Mouse (Mus musculus): ENCODE data around the gene Vars. TPM values are rescaled to one million over a fixed set of nuclear protein-coding genes. Genes with fewer than 3 reads are reported as not detected.

Vars gene
- total RNA-seq, 2 experiments from 2014 or later = 52.9 to 55.9 TPM

DNA sequence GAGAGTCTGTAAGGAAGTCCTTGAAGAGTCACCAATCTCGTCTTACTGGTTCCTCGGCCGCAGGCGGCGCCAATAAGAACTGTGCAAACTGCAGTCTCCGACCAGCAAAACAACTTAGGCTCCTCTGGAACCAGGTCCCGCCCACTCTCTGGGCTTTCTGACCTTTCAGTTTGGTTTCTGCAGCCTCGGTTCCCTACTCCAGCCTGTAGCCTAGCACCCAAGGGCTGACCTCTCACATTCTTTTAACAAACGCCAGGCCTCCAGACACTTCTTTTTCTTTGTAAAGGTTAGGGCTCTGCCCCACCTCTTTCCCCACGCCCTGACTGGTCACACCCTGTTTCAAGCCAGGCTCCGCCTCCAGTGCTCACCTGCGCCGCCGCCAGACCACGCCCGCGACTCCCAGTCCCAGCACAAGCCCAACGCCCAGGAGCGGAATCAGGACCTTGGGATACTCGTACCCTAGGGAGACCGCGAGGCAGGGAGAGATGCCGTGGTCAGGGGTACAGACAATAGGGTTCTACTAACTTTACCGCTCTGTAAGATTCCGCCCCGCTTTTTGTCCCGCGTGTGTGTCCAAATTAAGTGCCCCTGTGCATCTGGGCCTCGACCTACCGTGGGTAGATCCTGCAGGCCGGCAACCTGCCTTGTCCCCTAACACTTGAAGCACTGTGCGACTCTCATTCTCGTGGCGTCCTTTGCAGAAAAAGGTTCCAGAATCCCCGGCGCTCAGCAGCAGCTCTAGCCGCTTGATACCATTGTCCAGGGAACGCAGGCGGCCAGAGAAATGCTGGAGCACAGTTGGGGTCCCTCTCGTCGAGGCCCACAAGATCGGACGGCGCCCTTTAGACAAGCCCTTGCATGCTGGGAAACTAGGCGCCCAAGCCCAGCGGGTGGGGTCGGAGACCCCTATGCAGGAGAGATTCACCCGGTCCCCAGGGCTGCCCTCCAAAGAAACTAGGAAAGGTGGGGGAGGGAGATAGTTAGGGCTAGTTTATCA lies 64.5 kb downstream of the Vars start, which contains the start of gene Ly6g6c:
TSS of gene Ly6g6c (plus strand) at position 438 of the 997 bp plus-strand sequence.
- DNase-seq (ENCODE audit: low spot score in 2 of 2) = no peak

Other genes starting within 250 kb of the Vars start
- not detected for gene Cyp21a1, start 196.4 kb upstream of the Vars start, total RNA-seq (2021)
- gene Stk19, start 164.0 kb upstream of the Vars start, total RNA-seq (2021) = 10 to 100 TPM; 59.6 to 62.9 TPM
- 10 to 100 TPM; 35.9 to 39.3 TPM for gene Dxo, start 164.0 kb upstream of the Vars start, total RNA-seq (2021)
- 10 to 100 TPM; 70.8 to 76.4 TPM for gene Skiv2l, start 150.8 kb upstream of the Vars start, total RNA-seq (2021)
- gene Nelfe, start 150.6 kb upstream of the Vars start, total RNA-seq (2021) = 10 to 100 TPM; 29.6 to 30.9 TPM
- under 1 TPM in 1 of 2 experiments, not detected in 1; 0.23 TPM for gene Cfb, start 138.5 kb upstream of the Vars start, total RNA-seq (2021)
- gene Zbtb12, start 121.5 kb upstream of the Vars start, total RNA-seq (2021) = 1 to 10 TPM; 6.4 to 8.1 TPM
- gene Gm20547, start 118.9 kb upstream of the Vars start, total RNA-seq (2021) = not detected
- 1 to 10 TPM; 2.0 to 3.7 TPM for gene C2, start 102.7 kb upstream of the Vars start, total RNA-seq (2021)
- 100 to 1,000 TPM; 168 to 173 TPM for gene Ehmt2, start 102.5 kb upstream of the Vars start, total RNA-seq (2021)
- under 1 TPM; 0.18 to 0.38 TPM for gene Slc44a4, start 86.5 kb upstream of the Vars start, total RNA-seq (2021)
- gene Neu1, start 69.7 kb upstream of the Vars start, total RNA-seq (2021) = 10 to 100 TPM; 31.9 to 32.9 TPM
- gene Hspa1b, start 41.7 kb upstream of the Vars start, total RNA-seq (2021) = 10 to 100 TPM; 12.5 TPM
- gene Gm20481, start 31.1 kb upstream of the Vars start, total RNA-seq (2021) = not detected
- 10 to 100 TPM; 12.4 to 13.1 TPM for gene Hspa1a, start 28.8 kb upstream of the Vars start, total RNA-seq (2021)
- gene Hspa1l, start 28.3 kb upstream of the Vars start, total RNA-seq (2021) = under 1 TPM; 0.38 to 0.44 TPM
- gene Lsm2, start 19.1 kb upstream of the Vars start, total RNA-seq (2021) = 10 to 100 TPM; 19.4 to 25.0 TPM
- under 1 TPM; 0.14 to 0.21 TPM for gene Vwa7, start 15.6 kb downstream of the Vars start, total RNA-seq (2021)
- 1 to 10 TPM; 1.8 to 2.6 TPM for gene Sapcd1, start 27.0 kb downstream of the Vars start, total RNA-seq (2021)
- 1 to 10 TPM in 1 of 2 experiments, under 1 TPM in 1; 0.79 to 1.9 TPM for gene Msh5, start 45.8 kb downstream of the Vars start, total RNA-seq (2021)
- 10 to 100 TPM; 11.7 to 14.8 TPM for gene Clic1, start 49.0 kb downstream of the Vars start, total RNA-seq (2021)
- gene Ddah2, start 58.0 kb downstream of the Vars start, total RNA-seq (2021) = 10 to 100 TPM; 26.4 to 33.1 TPM
- gene Ly6g6c, start 64.4 kb downstream of the Vars start, total RNA-seq (2021) = not detected
- not detected for gene Mpig6b, start 65.2 kb downstream of the Vars start, total RNA-seq (2021)
- gene Ly6g6e, start 75.9 kb downstream of the Vars start, total RNA-seq (2021) = 1 to 10 TPM; 1.6 to 1.8 TPM
- 1 to 10 TPM; 1.2 to 2.6 TPM for gene Ly6g6d, start 77.1 kb downstream of the Vars start, total RNA-seq (2021)
- gene Ly6g6f, start 84.6 kb downstream of the Vars start, total RNA-seq (2021) = not detected
- 10 to 100 TPM; 88.8 to 93.0 TPM for gene Abhd16a, start 88.3 kb downstream of the Vars start, total RNA-seq (2021)
- gene Ly6g5c, start 107.3 kb downstream of the Vars start, total RNA-seq (2021) = not detected
- under 1 TPM; 0.67 to 0.74 TPM for gene Ly6g5b, start 114.4 kb downstream of the Vars start, total RNA-seq (2021)
- gene Gpank1, start 120.5 kb downstream of the Vars start, total RNA-seq (2021) = 10 to 100 TPM; 10.2 to 13.2 TPM
- gene Csnk2b, start 121.1 kb downstream of the Vars start, total RNA-seq (2021) = 100 to 1,000 TPM; 174 to 179 TPM
- gene D17H6S53E, start 125.4 kb downstream of the Vars start, total RNA-seq (2021) = 10 to 100 TPM; 20.8 to 26.1 TPM
- gene Apom, start 131.1 kb downstream of the Vars start, total RNA-seq (2021) = not detected
- gene Bag6, start 134.2 kb downstream of the Vars start, total RNA-seq (2021) = 100 to 1,000 TPM; 289 TPM
- 100 to 1,000 TPM; 305 to 314 TPM for gene Prrc2a, start 163.9 kb downstream of the Vars start, total RNA-seq (2021)
- gene Aif1, start 175.1 kb downstream of the Vars start, total RNA-seq (2021) = 10 to 100 TPM in 1 of 2 experiments, 1 to 10 TPM in 1; 9.9 to 10.4 TPM
- gene Lst1, start 187.5 kb downstream of the Vars start, total RNA-seq (2021) = 10 to 100 TPM in 1 of 2 experiments, 1 to 10 TPM in 1; 8.2 to 12.1 TPM
- gene Ltb, start 193.5 kb downstream of the Vars start, total RNA-seq (2021) = 1 to 10 TPM in 1 of 2 experiments, under 1 TPM in 1; 0.55 to 1.0 TPM
- under 1 TPM in 1 of 2 experiments, not detected in 1; 0.31 TPM for gene Tnf, start 201.0 kb downstream of the Vars start, total RNA-seq (2021)
- gene Lta, start 204.4 kb downstream of the Vars start, total RNA-seq (2021) = 1 to 10 TPM in 1 of 2 experiments, under 1 TPM in 1; 0.62 to 1.1 TPM
- gene Gm16181, start 219.8 kb downstream of the Vars start, total RNA-seq (2021) = not detected
- gene Atp6v1g2, start 232.7 kb downstream of the Vars start, total RNA-seq (2021) = 100 to 1,000 TPM; 485 to 488 TPM
- 10 to 100 TPM; 13.2 to 14.5 TPM for gene Nfkbil1, start 234.8 kb downstream of the Vars start, total RNA-seq (2021)
- 100 to 1,000 TPM; 234 to 244 TPM for gene Ddx39b, start 240.8 kb downstream of the Vars start, total RNA-seq (2021)

Measured in layer of hippocampus, postnatal 14 days (tissue).